Mouse (Mus musculus) intestine, embryonic 14.5 days (tissue): ENCODE results near the gene Dnmbp. TPM values are rescaled to one million over a fixed set of nuclear protein-coding genes. Genes with fewer than 3 reads are reported as not detected.

ENCODE experiments used
- ATAC-seq: fragments of 200-750 bp; cut with Nextera tagmentation; replicated peaks from 2 replicates; pipeline ENCODE4 v1.8.0; 2017; ENCODE audit warnings: low read depth, moderate number of reproducible peaks, moderate TSS enrichment, moderate library complexity; ENCODE audit not compliant: low FRiP score, low TSS enrichment
- DNase-seq: peaks from one replicate; pipeline ENCODE4 v3.0.0-alpha.2; 2018; ENCODE audit warnings: low spot score
- H3K27ac ChIP-seq: fragments of 300-500 bp; sonication (generic); 2 replicates; pipeline ENCODE4 v1.5.1; 2014; ENCODE audit warnings: low read depth, mild to moderate bottlenecking, control low read depth
- H3K27me3 ChIP-seq: fragments of 300-500 bp; sonication (generic); replicated peaks from 2 replicates; pipeline ENCODE4 v1.6.1; 2014; ENCODE audit warnings: low read length, control low read depth; ENCODE audit not compliant: control insufficient read depth, insufficient read depth
- H3K36me3 ChIP-seq: fragments of 300-500 bp; sonication (generic); 2 replicates; pipeline ENCODE4 v1.6.1; 2014; ENCODE audit warnings: low read length, control low read depth; ENCODE audit not compliant: control insufficient read depth, insufficient read depth
- H3K4me1 ChIP-seq: fragments of 300-500 bp; sonication (generic); replicated peaks from 2 replicates; pipeline ENCODE4 v1.6.1; 2014; ENCODE audit warnings: low read length, control low read depth, mixed read lengths; ENCODE audit not compliant: control insufficient read depth, insufficient read depth
- H3K4me2 ChIP-seq: fragments of 300-500 bp; sonication (generic); 2 replicates; pipeline ENCODE4 v1.6.1; 2014; ENCODE audit warnings: low read length
- H3K4me3 ChIP-seq: fragments of 300-500 bp; sonication (generic); 2 replicates; pipeline ENCODE4 v1.5.1; 2014; ENCODE audit warnings: low read depth, low read length, control low read depth, mixed read lengths
- H3K9ac ChIP-seq: fragments of 300-500 bp; sonication (generic); 2 replicates; pipeline ENCODE4 v1.6.1; 2014; ENCODE audit warnings: mild to moderate bottlenecking, low read length
- H3K9me3 ChIP-seq: fragments of 300-500 bp; sonication (generic); 2 replicates; pipeline ENCODE4 v1.6.1; 2016; ENCODE audit warnings: low read length, control low read depth; ENCODE audit not compliant: control insufficient read depth
- WGBS: fragments of 180-500 bp; shearing (Covaris S2); extraction: QIAGEN DNeasy Blood & Tissue Kit; methylation state at CpG from one replicate; pipeline ENCODE4 v1.1.7; 2014; 5-methylcytosine and 5-hydroxymethylcytosine counted together
- polyA plus RNA-seq: library from polyadenylated mRNA; unstranded; fragments of >200 nt; fragmentation: Nextera tagmentation; extraction: Ambion mirVana; gene quantifications from 2 replicates; pipeline ENCODE4 v1.2.1, GENCODE M21; 2014

The Dnmbp gene
- polyA plus RNA-seq, 1 experiment from 2014 or later = 37.5 TPM

DNA sequence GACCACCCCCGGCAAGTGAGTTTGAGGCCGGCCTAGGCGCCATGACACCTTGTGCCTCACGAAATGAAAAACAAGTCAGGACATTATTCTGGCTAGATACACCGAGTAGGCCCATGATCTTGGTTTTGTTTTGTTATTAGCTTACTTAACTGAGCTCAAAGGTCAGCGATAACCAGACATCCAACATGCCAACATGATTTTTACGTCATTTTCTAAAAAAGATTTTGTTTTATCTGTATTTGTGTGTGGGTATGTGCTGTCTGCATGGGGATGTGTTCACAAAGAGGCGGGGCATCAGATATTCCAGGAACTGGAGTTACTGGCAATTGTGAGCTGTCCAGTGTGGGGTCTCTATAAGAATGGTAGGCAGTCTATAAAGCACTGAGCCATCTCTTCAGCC lies 32.1 kb upstream of the Dnmbp start:
- no peak overlapping the region for H3K9ac ChIP-seq
- no peak overlapping the region for H3K4me3 ChIP-seq
- no peaks in the 10 kb centered on the region for H3K36me3 ChIP-seq
- H3K9me3 ChIP-seq = no peaks in the 10 kb centered on the region
- DNase-seq (no peak), ATAC-seq (no peak)
- no peak overlapping the region for H3K27ac ChIP-seq
- no peaks in the 10 kb centered on the region for H3K27me3 ChIP-seq
- WGBS = 90% methylated on average over 8 of the region's 8 CpGs
- H3K4me1 ChIP-seq = no peaks in the 10 kb centered on the region
- no peak overlapping the region for H3K4me2 ChIP-seq

DNA sequence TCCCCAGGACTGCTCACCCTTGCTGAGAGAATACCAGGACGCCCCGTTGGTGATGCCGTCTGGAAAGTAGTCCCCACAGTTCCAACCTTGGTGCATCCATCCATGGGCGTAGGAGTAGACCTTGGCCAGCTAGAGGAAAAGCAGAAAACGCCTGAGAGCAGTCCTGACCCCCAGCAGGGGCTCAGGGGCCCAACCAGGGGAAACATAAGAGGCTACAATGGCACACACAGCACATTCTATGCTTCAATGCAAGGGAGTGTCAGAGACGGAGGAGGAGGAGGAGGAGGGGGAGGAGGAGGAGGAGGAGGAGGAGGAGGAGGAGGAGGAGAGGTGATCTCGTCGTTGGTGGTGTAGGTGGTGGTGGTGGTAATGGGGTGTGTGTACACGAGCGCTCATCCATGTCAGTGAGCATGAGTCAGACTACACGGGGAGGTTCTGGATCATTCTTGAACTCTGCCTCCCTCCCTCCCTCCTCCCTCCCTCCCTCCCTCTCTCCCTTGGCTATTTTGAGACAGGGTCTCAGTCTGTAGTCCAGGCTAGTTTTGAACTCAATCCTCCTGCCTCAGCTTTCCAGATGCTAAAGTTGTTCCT lies 28.5 kb upstream of the Dnmbp start:
- Histone ChIP-seq H3K4me2 (no peak overlapping the region), H3K9ac (no peak overlapping the region), H3K9me3 (no peaks in the 10 kb centered on the region), H3K4me1 (no peaks in the 10 kb centered on the region), H3K27ac (no peak overlapping the region), H3K4me3 (no peak overlapping the region), H3K36me3 (no peaks in the 10 kb centered on the region), H3K27me3 (no peaks in the 10 kb centered on the region)
- 62% methylated on average over 8 of the region's 11 CpGs for WGBS
- no peak for ATAC-seq
- DNase-seq = no peak

DNA sequence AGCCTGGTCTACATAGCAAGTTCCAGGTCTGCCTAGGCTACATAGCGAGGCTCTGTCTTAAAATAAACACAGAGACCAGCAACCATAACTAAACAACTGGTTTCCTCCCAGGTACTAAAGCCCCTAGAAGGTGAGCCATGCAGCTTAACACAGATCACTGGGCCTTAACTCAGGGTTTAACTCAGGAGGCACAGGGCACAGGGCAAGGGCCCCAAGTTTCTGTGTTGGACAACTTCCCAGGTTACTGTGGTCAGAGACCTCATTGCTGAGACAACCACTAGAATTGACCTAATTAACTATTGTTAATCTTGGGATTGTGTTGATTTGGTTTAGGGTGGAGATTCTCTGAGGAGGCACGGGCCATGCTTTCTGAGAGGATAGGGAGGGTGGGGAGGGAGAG lies 26.5 kb upstream of the Dnmbp start:
- no peak overlapping the region for H3K4me3 ChIP-seq
- ATAC-seq (no peak), DNase-seq (no peak)
- H3K27ac ChIP-seq = no peak overlapping the region
- H3K4me1 ChIP-seq = no peaks in the 10 kb centered on the region
- 73% methylated on average over 2 of the region's 2 CpGs for WGBS
- no peaks in the 10 kb centered on the region for H3K36me3 ChIP-seq
- no peaks in the 10 kb centered on the region for H3K27me3 ChIP-seq
- H3K9me3 ChIP-seq = no peaks in the 10 kb centered on the region
- no peak overlapping the region for H3K4me2 ChIP-seq
- H3K9ac ChIP-seq = no peak overlapping the region

DNA sequence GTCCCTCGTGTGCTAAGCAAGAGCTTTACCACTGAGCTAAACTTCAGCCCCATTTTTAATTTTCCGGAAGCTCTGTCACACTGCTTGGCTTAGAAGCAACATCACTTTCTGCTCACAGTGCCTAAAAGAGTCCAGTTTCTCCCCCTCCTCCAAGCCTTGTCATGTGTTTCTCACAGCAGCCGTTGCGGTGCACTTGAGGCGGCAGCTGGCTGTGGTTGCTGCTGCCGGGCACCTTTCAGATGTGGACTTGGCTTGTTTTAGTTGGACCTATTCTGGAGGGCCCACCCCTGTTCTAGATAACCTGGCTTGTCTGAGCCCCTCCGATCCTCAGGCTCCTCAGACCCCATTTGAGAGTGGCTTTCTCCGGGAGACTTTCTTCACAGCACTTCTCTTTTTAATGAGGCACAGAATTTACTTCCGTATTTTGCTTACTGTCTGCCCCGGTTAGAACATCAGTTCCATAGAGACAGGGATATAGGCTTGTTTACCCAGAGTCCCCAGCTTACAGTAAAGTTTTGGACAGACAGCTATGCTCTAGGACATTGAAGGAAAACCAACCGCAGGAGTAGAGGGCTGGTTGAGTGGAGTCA lies 25.6 kb upstream of the Dnmbp start:
- WGBS = 74% methylated on average over 11 of the region's 11 CpGs
- Histone ChIP-seq H3K27ac (no peak overlapping the region), H3K9me3 (0 out of 2 replicates have a peak, but pooled peaks cover 2% of the 10 kb centered on the region)

DNA sequence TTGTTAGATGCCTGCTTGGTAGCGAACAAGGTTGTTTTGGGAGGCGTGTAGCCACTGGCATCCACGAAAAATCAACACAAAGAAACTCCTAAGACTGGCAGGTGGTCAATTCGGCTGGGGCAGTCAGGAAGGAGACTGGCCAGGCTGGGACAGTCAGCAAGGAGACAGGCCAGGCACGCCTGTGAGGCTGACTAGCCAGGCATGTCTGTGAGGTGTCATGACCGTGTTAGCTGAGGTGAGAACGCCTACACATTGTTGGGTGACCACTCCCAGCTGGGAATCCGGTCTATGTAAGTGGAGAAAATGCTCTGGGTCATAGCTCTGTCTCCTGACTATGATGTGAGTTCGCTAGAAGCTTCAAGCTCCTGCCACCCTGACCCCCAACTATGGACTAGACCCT lies 22.8 kb upstream of the Dnmbp start:
- Histone ChIP-seq H3K4me2 (no peak overlapping the region), H3K36me3 (no peaks in the 10 kb centered on the region), H3K27ac (no peak overlapping the region), H3K27me3 (no peaks in the 10 kb centered on the region), H3K9me3 (0 out of 2 replicates have a peak, but pooled peaks cover 2% of the 10 kb centered on the region), H3K4me3 (no peak overlapping the region), H3K4me1 (peaks cover under 1% of the 10 kb centered on the region), H3K9ac (no peak overlapping the region)
- DNase-seq (no peak), ATAC-seq (no peak)
- WGBS = 72% methylated on average over 9 of the region's 9 CpGs

More for the DNA sequence above, 25.6 kb upstream of the Dnmbp start:
- H3K4me3 ChIP-seq = no peak overlapping the region
- ATAC-seq (no peak), DNase-seq (no peak)
- H3K4me2 ChIP-seq = no peak overlapping the region
- H3K9ac ChIP-seq = no peak overlapping the region
- no peaks in the 10 kb centered on the region for H3K4me1 ChIP-seq
- H3K27me3 ChIP-seq = no peaks in the 10 kb centered on the region
- H3K36me3 ChIP-seq = no peaks in the 10 kb centered on the region

DNA sequence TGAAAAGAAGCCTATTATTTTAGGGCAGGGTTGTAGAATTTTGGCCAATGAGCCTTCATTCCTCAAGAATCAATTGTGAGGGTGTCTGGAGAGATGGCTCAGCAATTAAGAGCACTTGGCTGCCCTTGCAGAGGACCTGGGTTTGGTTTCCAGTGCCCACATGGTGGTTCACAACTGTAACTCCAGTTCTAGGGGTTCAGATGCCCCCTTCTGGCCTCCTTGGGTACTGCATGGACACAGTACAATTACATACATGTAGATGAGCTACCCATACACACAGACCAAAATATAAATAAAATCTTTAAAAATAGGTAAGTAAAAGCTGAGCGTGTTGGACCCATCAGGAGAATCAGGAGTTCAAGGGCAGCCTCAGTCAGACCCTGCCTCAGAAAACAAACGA lies 21.2 kb upstream of the Dnmbp start:
- H3K27me3 ChIP-seq = no peaks in the 10 kb centered on the region
- WGBS = 84% methylated on average over 2 of the region's 2 CpGs
- H3K36me3 ChIP-seq = no peaks in the 10 kb centered on the region
- ATAC-seq = no peak
- no peak overlapping the region for H3K4me3 ChIP-seq
- no peak overlapping the region for H3K27ac ChIP-seq
- H3K4me1 ChIP-seq = peaks cover 6% of the 10 kb centered on the region
- 0 out of 2 replicates have a peak, but pooled peaks cover 2% of the 10 kb centered on the region for H3K9me3 ChIP-seq
- no peak for DNase-seq
- no peak overlapping the region for H3K4me2 ChIP-seq
- no peak overlapping the region for H3K9ac ChIP-seq

DNA sequence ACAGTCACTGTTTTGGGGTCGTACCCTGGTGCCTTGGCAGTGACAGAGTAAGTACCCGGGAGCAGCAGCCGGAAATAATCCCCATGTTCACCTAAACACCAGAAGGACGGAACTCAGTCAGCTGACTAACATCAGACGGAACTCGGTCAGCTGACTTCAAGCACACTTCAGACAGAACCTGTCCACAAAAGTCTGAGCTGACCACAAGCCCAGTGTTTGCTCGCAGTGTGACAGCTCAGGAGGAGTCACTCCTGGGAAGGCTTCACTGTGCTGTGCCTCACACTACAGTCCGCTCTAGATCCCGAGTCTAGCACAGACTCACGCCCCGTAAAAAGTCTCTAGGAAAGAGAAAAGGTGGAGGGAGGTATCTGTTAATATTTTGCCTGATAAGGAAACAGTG lies 20.0 kb upstream of the Dnmbp start:
- ATAC-seq = no peak
- 87% methylated on average over 11 of the region's 11 CpGs for WGBS

DNA sequence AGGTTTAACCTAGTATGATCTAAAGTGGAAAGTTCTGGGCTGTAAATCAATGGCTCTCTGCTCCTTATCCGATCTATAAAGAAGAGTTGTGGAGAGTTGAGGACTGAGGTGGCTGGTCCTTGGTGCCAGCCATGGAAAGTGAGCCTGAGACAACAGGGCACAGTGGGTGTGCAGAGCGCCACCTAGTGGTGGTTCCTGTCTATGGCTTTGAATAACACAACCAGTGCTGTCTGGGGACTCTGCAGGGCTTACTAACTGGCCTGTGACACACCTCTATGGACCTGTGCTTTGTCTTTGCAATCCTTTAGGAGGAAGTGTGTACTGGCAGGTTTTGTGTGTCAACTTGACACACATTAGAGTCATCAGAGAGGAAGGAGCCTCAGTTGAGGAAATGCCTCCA lies 19.2 kb upstream of the Dnmbp start:
- WGBS = 28% methylated on average over 2 of the region's 2 CpGs
- H3K4me2 ChIP-seq = no peak overlapping the region
- H3K4me3 ChIP-seq = no peak overlapping the region
- H3K9ac ChIP-seq = no peak overlapping the region
- H3K9me3 ChIP-seq = 0 out of 2 replicates have a peak, but pooled peaks cover 2% of the 10 kb centered on the region
- H3K4me1 ChIP-seq = peaks cover 6% of the 10 kb centered on the region
- H3K27me3 ChIP-seq = no peaks in the 10 kb centered on the region
- H3K36me3 ChIP-seq = no peaks in the 10 kb centered on the region
- H3K27ac ChIP-seq = no peak overlapping the region
- DNase-seq (peak; percentile 86), ATAC-seq (no peak)

More for the DNA sequence above, 20.0 kb upstream of the Dnmbp start:
- H3K36me3 ChIP-seq = no peaks in the 10 kb centered on the region
- H3K27me3 ChIP-seq = no peaks in the 10 kb centered on the region
- no peak overlapping the region for H3K4me3 ChIP-seq
- 0 out of 2 replicates have a peak, but pooled peaks cover 2% of the 10 kb centered on the region for H3K9me3 ChIP-seq
- H3K4me1 ChIP-seq = peaks cover 6% of the 10 kb centered on the region
- no peak overlapping the region for H3K9ac ChIP-seq
- H3K4me2 ChIP-seq = no peak overlapping the region
- no peak for DNase-seq
- H3K27ac ChIP-seq = no peak overlapping the region

DNA sequence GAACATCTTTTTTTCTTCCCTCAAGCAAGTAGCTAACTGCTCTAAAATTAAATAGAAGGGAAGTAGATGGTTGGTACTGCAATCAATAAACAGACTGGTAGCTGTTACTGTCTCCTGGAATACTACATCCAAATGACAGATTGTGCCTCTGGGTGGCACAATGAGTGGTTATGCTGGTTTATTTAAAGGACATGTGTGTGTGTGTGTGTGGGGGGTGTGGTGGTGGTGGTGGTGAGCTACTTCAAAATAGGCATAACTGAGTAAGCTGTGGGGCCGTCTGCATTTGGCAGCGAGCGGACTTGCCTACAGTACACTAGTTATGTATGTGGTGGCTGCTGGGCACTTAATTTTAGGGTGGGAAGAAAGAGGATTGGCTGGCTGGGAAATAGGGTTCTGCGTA lies 17.9 kb upstream of the Dnmbp start:
- H3K4me3 ChIP-seq = no peak overlapping the region
- no peaks in the 10 kb centered on the region for H3K36me3 ChIP-seq
- H3K27ac ChIP-seq = no peak overlapping the region
- 0 out of 2 replicates have a peak, but pooled peaks cover 2% of the 10 kb centered on the region for H3K9me3 ChIP-seq
- H3K4me2 ChIP-seq = no peak overlapping the region
- ATAC-seq (no peak), DNase-seq (no peak)
- no peaks in the 10 kb centered on the region for H3K27me3 ChIP-seq
- 82% methylated on average over 4 of the region's 4 CpGs for WGBS
- no peak overlapping the region for H3K9ac ChIP-seq
- H3K4me1 ChIP-seq = peaks cover 6% of the 10 kb centered on the region
